Mouse (Mus musculus) kidney, embryonic 16.5 days (tissue): Measurements from ENCODE around the gene Syt17. TPM values are rescaled to one million over a fixed set of nuclear protein-coding genes. Genes with fewer than 3 reads are reported as not detected.

ENCODE experiments used
- ATAC-seq: fragments of 200-750 bp; cut with Nextera tagmentation; 2 replicates; pipeline ENCODE4 v1.8.0; 2017; ENCODE audit warnings: moderate TSS enrichment; ENCODE audit not compliant: low FRiP score, low TSS enrichment
- H3K27ac ChIP-seq: fragments of 300-500 bp; sonication (generic); 2 replicates; pipeline ENCODE4 v1.5.1; 2014; ENCODE audit warnings: low read length
- H3K27me3 ChIP-seq: fragments of 300-500 bp; sonication (generic); 2 replicates; pipeline ENCODE4 v1.6.1; 2014; ENCODE audit warnings: low read length, control low read depth, mixed read lengths; ENCODE audit not compliant: insufficient read depth
- H3K36me3 ChIP-seq: fragments of 300-500 bp; sonication (generic); 2 replicates; pipeline ENCODE4 v1.6.1; 2014; ENCODE audit warnings: low read length, control low read depth, mixed read lengths; ENCODE audit not compliant: insufficient read depth
- H3K4me1 ChIP-seq: fragments of 300-500 bp; sonication (generic); 2 replicates; pipeline ENCODE4 v1.6.1; 2014; ENCODE audit warnings: low read length, control low read depth, mixed read lengths; ENCODE audit not compliant: insufficient read depth
- H3K4me2 ChIP-seq: fragments of 300-500 bp; sonication (generic); replicated peaks from 2 replicates; pipeline ENCODE4 v1.6.1; 2014; ENCODE audit warnings: low read depth, low read length
- H3K4me3 ChIP-seq: fragments of 300-500 bp; sonication (generic); 2 replicates; pipeline ENCODE4 v1.5.1; 2014; ENCODE audit warnings: mild to moderate bottlenecking, low read length
- H3K9ac ChIP-seq: fragments of 300-500 bp; sonication (generic); replicated peaks from 2 replicates; pipeline ENCODE4 v1.6.1; 2014; ENCODE audit warnings: low read length
- H3K9me3 ChIP-seq: fragments of 300-500 bp; sonication (generic); 2 replicates; pipeline ENCODE4 v1.6.1; 2016; ENCODE audit warnings: low read length, control low read depth
- WGBS: fragments of 180-500 bp; shearing (Covaris S2); extraction: QIAGEN DNeasy Blood & Tissue Kit; methylation state at CpG from one replicate; pipeline ENCODE4 v1.1.7; 2014; 5-methylcytosine and 5-hydroxymethylcytosine counted together
- polyA plus RNA-seq: library from polyadenylated mRNA; unstranded; fragments of >200 nt; fragmentation: Nextera tagmentation; extraction: Ambion mirVana; gene quantifications from 2 replicates; pipeline ENCODE4 v1.2.1, GENCODE M21; 2015

The Syt17 gene
- polyA plus RNA-seq: 12.6 and 13.3 TPM in 2 replicates

GRCm38 (mm10) chr7:118448134-118448967 lies at the start of gene Syt17:
Gene Syt17, minus strand, starts transcription at chr7:118448222.
- H3K27ac ChIP-seq: peak within 1 kb of the TSS; percentile 16
- H3K4me1 ChIP-seq: peaks cover 18% of the 10 kb centered on the region; the same call in 1 of the 2 replicates
- peak within 1 kb of the TSS; percentile 70 for H3K9ac ChIP-seq
- peak within 1 kb of the TSS; percentile 68 for H3K4me3 ChIP-seq
- peak within 1 kb of the TSS; percentile 93 for H3K4me2 ChIP-seq
- no peaks in the 10 kb centered on the region for H3K9me3 ChIP-seq
- H3K36me3 ChIP-seq: no peaks in the 10 kb centered on the region
- peaks cover 12% of the 10 kb centered on the region for H3K27me3 ChIP-seq
- under 1% methylated on average over 51 of the region's 58 CpGs for WGBS
- peak; percentile 75 for ATAC-seq

GRCm38 (mm10) chr7:118494892-118495579 lies 47.0 kb upstream of the Syt17 start:
- 75% methylated on average over 4 of the region's 4 CpGs for WGBS
- H3K27ac ChIP-seq: no peak overlapping the region
- peaks cover 17% of the 10 kb centered on the region for H3K4me1 ChIP-seq
- no peak for ATAC-seq
- H3K27me3 ChIP-seq: peaks cover 16% of the 10 kb centered on the region
- H3K9ac ChIP-seq: no peak overlapping the region
- H3K9me3 ChIP-seq: no peaks in the 10 kb centered on the region
- no peaks in the 10 kb centered on the region for H3K36me3 ChIP-seq
- no peak overlapping the region for H3K4me3 ChIP-seq
- no peak overlapping the region for H3K4me2 ChIP-seq

GRCm38 (mm10) chr7:118493892-118494291 lies 45.9 kb upstream of the Syt17 start:
- Histone ChIP-seq H3K9me3 (no peaks in the 10 kb centered on the region), H3K27ac (no peak overlapping the region), H3K4me3 (no peak overlapping the region), H3K9ac (no peak overlapping the region), H3K4me1 (peaks cover 27% of the 10 kb centered on the region), H3K27me3 (peaks cover 21% of the 10 kb centered on the region), H3K4me2 (no peak overlapping the region), H3K36me3 (no peaks in the 10 kb centered on the region)
- ATAC-seq: no peak
- WGBS: 87% methylated on average over 9 of the region's 9 CpGs

- 0% methylated on average over 53 of the region's 55 CpGs for WGBS
- Histone ChIP-seq H3K4me1 (peaks cover 34% of the 10 kb centered on the region), H3K4me2 (peak within 1 kb of the TSS; percentile 78), H3K36me3 (no peaks in the 10 kb centered on the region), H3K4me3 (peak within 1 kb of the TSS; percentile 81), H3K27me3 (peaks cover 25% of the 10 kb centered on the region), H3K9ac (peak within 1 kb of the TSS; percentile 95), H3K9me3 (no peaks in the 10 kb centered on the region), H3K27ac (peak within 1 kb of the TSS; percentile 92)
- ATAC-seq: peak; percentile 93
These were observed 43.6 kb upstream of the Syt17 start, which contains the start of gene Itpripl2 for GRCm38 (mm10) chr7:118491431-118492147. Gene Itpripl2, minus strand, starts transcription at chr7:118491975.

GRCm38 (mm10) chr7:118490666-118491430 lies 42.8 kb upstream of the Syt17 start:
- H3K4me1 ChIP-seq: peaks cover 34% of the 10 kb centered on the region
- ATAC-seq: peak; percentile 69; the same call in 1 of the 2 replicates
- WGBS: 3% methylated on average over 67 of the region's 67 CpGs

GRCm38 (mm10) chr7:118489706-118490665 lies 42.0 kb upstream of the Syt17 start:
- no peak for ATAC-seq
- Histone ChIP-seq H3K4me2 (peak overlapping the region; percentile 78), H3K4me3 (peak overlapping the region; percentile 81), H3K27me3 (peaks cover 25% of the 10 kb centered on the region), H3K9me3 (no peaks in the 10 kb centered on the region), H3K27ac (no peak overlapping the region), H3K36me3 (no peaks in the 10 kb centered on the region), H3K9ac (peak overlapping the region; percentile 95), H3K4me1 (peaks cover 34% of the 10 kb centered on the region)
- 32% methylated on average over 57 of the region's 57 CpGs for WGBS

More at GRCm38 (mm10) chr7:118490666-118491430, 42.8 kb upstream of the Syt17 start:
- Histone ChIP-seq H3K27ac (peak overlapping the region; percentile 92), H3K4me3 (peak overlapping the region; percentile 81), H3K9me3 (no peaks in the 10 kb centered on the region), H3K9ac (peak overlapping the region; percentile 95), H3K4me2 (peak overlapping the region; percentile 78), H3K36me3 (no peaks in the 10 kb centered on the region), H3K27me3 (peaks cover 25% of the 10 kb centered on the region)

- Histone ChIP-seq H3K36me3 (no peaks in the 10 kb centered on the region), H3K4me1 (peaks cover 34% of the 10 kb centered on the region), H3K4me2 (peak overlapping the region; percentile 78), H3K27me3 (peaks cover 25% of the 10 kb centered on the region), H3K9me3 (no peaks in the 10 kb centered on the region), H3K4me3 (peak overlapping the region; percentile 16), H3K9ac (no peak overlapping the region; the same call in 1 of the 2 replicates), H3K27ac (no peak overlapping the region)
- WGBS: 44% methylated on average over 8 of the region's 8 CpGs
- no peak for ATAC-seq
These were observed 40.1 kb upstream of the Syt17 start for GRCm38 (mm10) chr7:118488060-118488664.

GRCm38 (mm10) chr7:118486917-118487316 lies 38.9 kb upstream of the Syt17 start:
- 59% methylated on average over 5 of the region's 5 CpGs for WGBS
- H3K27me3 ChIP-seq: peaks cover 21% of the 10 kb centered on the region
- no peaks in the 10 kb centered on the region for H3K36me3 ChIP-seq
- no peak overlapping the region for H3K27ac ChIP-seq
- no peaks in the 10 kb centered on the region for H3K9me3 ChIP-seq
- H3K4me1 ChIP-seq: peaks cover 31% of the 10 kb centered on the region
- no peak for ATAC-seq
- no peak overlapping the region for H3K4me3 ChIP-seq
- no peak overlapping the region for H3K4me2 ChIP-seq
- H3K9ac ChIP-seq: no peak overlapping the region
